Mouse (Mus musculus) lung, adult 2 months (tissue): ENCODE results near the gene Iltifb.

Source experiments
- CTCF ChIP-seq: fragments of 200-500 bp; IDR thresholded peaks from 2 replicates; pipeline ENCODE4 v1.5.1; 2011; ENCODE audit warnings: mild to moderate bottlenecking, low read length, control low read depth; ENCODE audit not compliant: insufficient read depth
- POLR2A ChIP-seq: fragments of 200-500 bp; IDR thresholded peaks from 2 replicates; pipeline ENCODE4 v1.6.1; 2011; ENCODE audit warnings: low read depth, mild to moderate bottlenecking, control low read depth, low read length, borderline replicate concordance; ENCODE audit errors: extremely low read depth

GRCm38 (mm10) chr10:118319024-118319423, 24.2 kb upstream of the Iltifb start:
- TF ChIP-seq CTCF (no peak), POLR2A (no peak)
